Mouse (Mus musculus): ENCODE results near the gene Got2.

Gene Got2

GRCm38 (mm10) chr8:95816044-95816708, 72.2 kb downstream of the Got2 start:
- DNase-seq, result no peak

Measured in cerebellum, adult 8-10 months (tissue).